Mouse (Mus musculus): Measurements from ENCODE around the gene Olfr1033. TPM values are rescaled to one million over a fixed set of nuclear protein-coding genes. Genes with fewer than 3 reads are reported as not detected.
"Not testable (repeated sequence)": the region's sequence is repeated elsewhere in the genome, so short reads cannot be mapped to it uniquely, and the experiment has no call there.

The Olfr1033 gene
- polyA plus RNA-seq (2015; fragmentation: Nextera tagmentation; extraction: Ambion mirVana), result 4.6 and 5.4 TPM in 2 replicates

GRCm38 (mm10) chr2:86020406-86020805 is at the start of gene Olfr1033:
Gene Olfr1033, plus strand, starts transcription at chr2:86020633.
- H3K9ac ChIP-seq (replicated peaks); ATAC-seq; H3K9me3 ChIP-seq (ENCODE audit: low read length); H3K36me3 ChIP-seq (replicated peaks; ENCODE audit: insufficient read depth, low read length); H3K27me3 ChIP-seq (ENCODE audit: insufficient read depth, low read length); H3K4me1 ChIP-seq (ENCODE audit: insufficient read depth): not testable (repeated sequence)
- Histone ChIP-seq H3K4me3 (ENCODE audit: low read depth, low read length) (peak within 1 kb of the TSS; percentile 40), H3K27ac (ENCODE audit: low read depth) (peak within 1 kb of the TSS; percentile 82), H3K4me2 (ENCODE audit: low read depth, low read length) (peak within 1 kb of the TSS; percentile 52; the same call in 1 of the 2 replicates)
- peak; percentile 30 for DNase-seq
- WGBS (ENCODE audit: insufficient replicate concordance), result 6% methylated on average over 10 of the region's 11 CpGs

DNA sequence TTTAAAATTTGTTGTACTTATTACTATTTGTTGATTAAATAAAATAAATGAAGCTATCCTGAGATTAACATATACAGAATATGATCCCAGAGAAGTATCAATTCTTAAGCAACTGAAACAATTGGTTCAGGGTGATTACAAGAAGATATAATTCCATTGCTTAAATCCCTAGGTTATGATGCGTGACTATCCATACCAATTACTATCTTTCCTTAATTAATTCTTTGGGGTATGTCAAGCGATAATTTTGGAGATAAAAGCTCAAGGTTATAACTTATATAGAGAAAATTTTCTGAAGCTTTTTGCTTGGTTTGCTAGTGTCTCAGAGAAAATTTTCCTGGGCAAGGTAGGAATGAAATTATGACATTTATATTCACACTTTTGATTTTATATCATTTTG is 46.8 kb upstream of the Olfr1033 start, which contains the start of gene Olfr1029:
Gene Olfr1029, plus strand, starts transcription at position 301 of the 400 bp plus-strand sequence.
- H3K36me3 ChIP-seq (replicated peaks; ENCODE audit: insufficient read depth, low read length), result no peaks in the 10 kb centered on the region
- H3K27ac ChIP-seq (ENCODE audit: low read depth), result no peak within 1 kb of the TSS
- ATAC-seq (no peak), DNase-seq (no peak)
- H3K9ac ChIP-seq (replicated peaks), result no peak within 1 kb of the TSS
- H3K4me1 ChIP-seq (ENCODE audit: insufficient read depth), result no peaks in the 10 kb centered on the region
- no peak within 1 kb of the TSS for H3K4me3 ChIP-seq (ENCODE audit: low read depth, low read length)
- H3K4me2 ChIP-seq (ENCODE audit: low read depth, low read length), result no peak within 1 kb of the TSS
- 70% methylated on average over 2 of the region's 2 CpGs for WGBS (ENCODE audit: insufficient replicate concordance)
- H3K9me3 ChIP-seq (ENCODE audit: low read length), result no peaks in the 10 kb centered on the region
- no peaks in the 10 kb centered on the region for H3K27me3 ChIP-seq (ENCODE audit: insufficient read depth, low read length)
- TF ChIP-seq EP300 (IDR thresholded peaks at IDR 0.05; ENCODE audit: low read depth) (no peak), CTCF (IDR thresholded peaks at IDR 0.05; ENCODE audit: low read depth) (no peak)

- Histone ChIP-seq H3K4me3 (ENCODE audit: low read depth, low read length) (no peak within 1 kb of the TSS), H3K9ac (replicated peaks) (no peak within 1 kb of the TSS), H3K9me3 (ENCODE audit: low read length) (no peaks in the 10 kb centered on the region), H3K4me2 (ENCODE audit: low read depth, low read length) (no peak within 1 kb of the TSS), H3K4me1 (ENCODE audit: insufficient read depth) (no peaks in the 10 kb centered on the region), H3K27ac (ENCODE audit: low read depth) (no peak within 1 kb of the TSS), H3K27me3 (ENCODE audit: insufficient read depth, low read length) (no peaks in the 10 kb centered on the region), H3K36me3 (replicated peaks; ENCODE audit: insufficient read depth, low read length) (no peaks in the 10 kb centered on the region)
- DNase-seq (no peak), ATAC-seq (no peak)
- WGBS (ENCODE audit: insufficient replicate concordance), result 58% methylated on average over 1 of the region's 1 CpGs
- TF ChIP-seq EP300 (IDR thresholded peaks at IDR 0.05; ENCODE audit: low read depth) (no peak), CTCF (IDR thresholded peaks at IDR 0.05; ENCODE audit: low read depth) (no peak)
Measured at GRCm38 (mm10) chr2:85978976-85979375, 41.5 kb upstream of the Olfr1033 start, which contains the start of gene Olfr1030. Gene Olfr1030, plus strand, starts transcription at chr2:85979276.

DNA sequence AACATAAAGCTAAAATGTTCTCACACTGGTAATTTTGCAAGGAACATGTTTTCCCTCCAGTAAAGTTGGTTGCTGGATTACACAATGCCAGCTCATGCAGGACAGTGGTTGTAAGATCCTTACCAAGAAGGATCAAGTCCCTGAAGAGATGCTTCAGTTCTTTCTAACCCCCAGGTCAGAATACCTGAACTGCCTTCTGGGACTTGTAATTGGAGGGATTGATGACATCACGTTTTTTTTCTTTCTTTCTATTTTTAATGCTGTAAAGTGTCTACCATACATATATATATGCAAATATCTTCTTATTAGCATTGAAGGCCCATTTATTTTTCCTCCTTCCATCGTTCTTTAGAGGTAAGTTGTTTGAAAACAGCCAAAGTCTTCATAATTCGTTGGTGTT is 30.4 kb upstream of the Olfr1033 start, which contains the start of gene Olfr1031:
Gene Olfr1031, plus strand, starts transcription at position 301 of the 400 bp plus-strand sequence.
- no peaks in the 10 kb centered on the region for H3K4me1 ChIP-seq (ENCODE audit: insufficient read depth)
- no peak for TF ChIP-seq EP300 (IDR thresholded peaks at IDR 0.05; ENCODE audit: low read depth)
- TF ChIP-seq CTCF (IDR thresholded peaks at IDR 0.05; ENCODE audit: low read depth), result no peak
- no peak within 1 kb of the TSS for H3K9ac ChIP-seq (replicated peaks)
- ATAC-seq (no peak), DNase-seq (no peak)
- H3K27me3 ChIP-seq (ENCODE audit: insufficient read depth, low read length), result no peaks in the 10 kb centered on the region
- no peak within 1 kb of the TSS for H3K4me3 ChIP-seq (ENCODE audit: low read depth, low read length)
- no peaks in the 10 kb centered on the region for H3K9me3 ChIP-seq (ENCODE audit: low read length)
- no peak within 1 kb of the TSS for H3K4me2 ChIP-seq (ENCODE audit: low read depth, low read length)
- no peaks in the 10 kb centered on the region for H3K36me3 ChIP-seq (replicated peaks; ENCODE audit: insufficient read depth, low read length)
- 52% methylated on average over 3 of the region's 3 CpGs for WGBS (ENCODE audit: insufficient replicate concordance)
- H3K27ac ChIP-seq (ENCODE audit: low read depth), result no peak within 1 kb of the TSS

GRCm38 (mm10) chr2:86005240-86005639 is 15.2 kb upstream of the Olfr1033 start, which contains the start of gene Olfr1032:
Gene Olfr1032, plus strand, starts transcription at chr2:86005540.
- TF ChIP-seq CTCF (IDR thresholded peaks at IDR 0.05; ENCODE audit: low read depth), result no peak
- no peak for TF ChIP-seq EP300 (IDR thresholded peaks at IDR 0.05; ENCODE audit: low read depth)
- H3K4me3 ChIP-seq (ENCODE audit: low read depth, low read length), result no peak within 1 kb of the TSS
- H3K27ac ChIP-seq (ENCODE audit: low read depth), result no peak within 1 kb of the TSS
- no peaks in the 10 kb centered on the region for H3K4me1 ChIP-seq (ENCODE audit: insufficient read depth)
- H3K36me3 ChIP-seq (replicated peaks; ENCODE audit: insufficient read depth, low read length), result no peaks in the 10 kb centered on the region
- DNase-seq, result no peak
- no peak within 1 kb of the TSS for H3K4me2 ChIP-seq (ENCODE audit: low read depth, low read length)
- ATAC-seq, result no peak
- no peak within 1 kb of the TSS for H3K9ac ChIP-seq (replicated peaks)
- 79% methylated on average over 7 of the region's 7 CpGs for WGBS (ENCODE audit: insufficient replicate concordance)
- no peaks in the 10 kb centered on the region for H3K9me3 ChIP-seq (ENCODE audit: low read length)
- H3K27me3 ChIP-seq (ENCODE audit: insufficient read depth, low read length), result no peaks in the 10 kb centered on the region

DNA sequence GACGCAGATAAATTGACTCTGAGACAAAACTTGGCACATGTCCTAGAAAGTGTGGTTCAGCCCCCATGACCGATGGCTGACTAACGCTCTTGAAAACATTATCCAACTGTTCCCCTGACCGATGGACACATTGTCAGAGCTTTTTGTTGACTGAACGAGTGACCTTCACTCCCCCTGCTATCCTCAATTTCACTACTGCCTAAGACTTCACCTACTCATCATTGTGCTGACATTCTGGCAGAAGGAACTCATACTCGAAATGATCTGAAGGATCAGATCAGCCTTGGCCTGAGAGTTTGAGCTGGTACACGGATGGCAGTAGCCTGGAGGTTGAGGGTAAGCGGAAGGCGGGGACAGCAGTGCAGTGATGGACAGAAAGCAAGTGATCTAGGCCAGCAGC is 1.1 kb downstream of the Olfr1033 start:
- not testable (repeated sequence) for H3K4me2 ChIP-seq (ENCODE audit: low read depth, low read length); ATAC-seq; DNase-seq; H3K9me3 ChIP-seq (ENCODE audit: low read length); H3K27me3 ChIP-seq (ENCODE audit: insufficient read depth, low read length); H3K9ac ChIP-seq (replicated peaks); H3K36me3 ChIP-seq (replicated peaks; ENCODE audit: insufficient read depth, low read length); H3K4me3 ChIP-seq (ENCODE audit: low read depth, low read length); H3K4me1 ChIP-seq (ENCODE audit: insufficient read depth)
- H3K27ac ChIP-seq (ENCODE audit: low read depth), result 0 out of 2 replicates have a peak overlapping the region, but pooled peaks have one; percentile 22
- 48% methylated on average over 2 of the region's 9 CpGs for WGBS (ENCODE audit: insufficient replicate concordance)

GRCm38 (mm10) chr2:86045561-86045960 is 25.1 kb downstream of the Olfr1033 start, which contains the start of gene Olfr1034:
Gene Olfr1034, plus strand, starts transcription at chr2:86045861.
- H3K9ac ChIP-seq (replicated peaks), result no peak within 1 kb of the TSS
- no peaks in the 10 kb centered on the region for H3K9me3 ChIP-seq (ENCODE audit: low read length)
- no peaks in the 10 kb centered on the region for H3K36me3 ChIP-seq (replicated peaks; ENCODE audit: insufficient read depth, low read length)
- no peak for DNase-seq
- H3K4me1 ChIP-seq (ENCODE audit: insufficient read depth), result no peaks in the 10 kb centered on the region
- H3K27me3 ChIP-seq (ENCODE audit: insufficient read depth, low read length), result no peaks in the 10 kb centered on the region
- no peak within 1 kb of the TSS for H3K4me3 ChIP-seq (ENCODE audit: low read depth, low read length)
- H3K4me2 ChIP-seq (ENCODE audit: low read depth, low read length), result no peak within 1 kb of the TSS
- TF ChIP-seq CTCF (IDR thresholded peaks at IDR 0.05; ENCODE audit: low read depth) (no peak), EP300 (IDR thresholded peaks at IDR 0.05; ENCODE audit: low read depth) (no peak)
- ATAC-seq, result no peak
- H3K27ac ChIP-seq (ENCODE audit: low read depth), result no peak within 1 kb of the TSS

DNA sequence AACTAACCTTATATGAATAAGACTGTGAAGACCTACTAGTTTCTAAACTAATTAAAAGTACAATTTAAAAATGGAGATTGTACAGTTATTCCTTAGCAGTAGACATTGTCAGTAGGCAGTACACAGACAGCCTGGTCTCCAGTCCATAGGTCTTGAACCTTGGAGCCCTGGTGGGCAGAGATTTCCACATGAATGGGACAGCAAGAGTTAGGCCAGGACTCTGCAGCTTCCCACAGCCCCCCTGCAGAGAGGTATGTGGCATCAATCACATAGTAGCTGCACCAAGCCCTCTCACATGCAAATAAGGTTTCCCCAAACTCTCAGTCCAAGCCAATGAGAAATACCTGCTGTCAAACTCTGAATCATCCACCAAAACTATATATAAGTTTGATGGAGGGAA is 30.3 kb downstream of the Olfr1033 start:
- H3K4me1 ChIP-seq (ENCODE audit: insufficient read depth); H3K27me3 ChIP-seq (ENCODE audit: insufficient read depth, low read length); ATAC-seq; H3K27ac ChIP-seq (ENCODE audit: low read depth); DNase-seq; H3K9ac ChIP-seq (replicated peaks); H3K4me3 ChIP-seq (ENCODE audit: low read depth, low read length); H3K9me3 ChIP-seq (ENCODE audit: low read length); H3K36me3 ChIP-seq (replicated peaks; ENCODE audit: insufficient read depth, low read length); H3K4me2 ChIP-seq (ENCODE audit: low read depth, low read length): not testable (repeated sequence)

DNA sequence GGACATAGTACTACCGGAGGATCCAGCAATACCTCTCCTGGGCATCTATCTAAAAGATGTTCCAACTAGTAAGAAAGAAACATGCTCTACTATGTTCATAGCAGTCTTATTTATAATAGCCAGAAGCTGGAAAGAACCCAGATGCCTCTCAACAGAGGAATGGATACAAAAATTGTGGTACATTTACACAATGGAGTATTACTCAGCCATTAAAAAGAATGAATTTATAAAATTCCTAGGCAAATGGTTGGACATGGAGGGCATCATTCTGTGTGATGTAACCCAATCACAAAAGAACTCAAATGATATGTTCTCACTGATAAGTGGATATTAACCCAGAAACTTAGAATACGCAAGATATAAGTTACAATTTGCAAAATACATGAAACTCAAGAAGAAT is 43.3 kb downstream of the Olfr1033 start:
- ATAC-seq; H3K36me3 ChIP-seq (replicated peaks; ENCODE audit: insufficient read depth, low read length); H3K4me3 ChIP-seq (ENCODE audit: low read depth, low read length); H3K27me3 ChIP-seq (ENCODE audit: insufficient read depth, low read length); DNase-seq; H3K9ac ChIP-seq (replicated peaks); H3K27ac ChIP-seq (ENCODE audit: low read depth); H3K4me2 ChIP-seq (ENCODE audit: low read depth, low read length); H3K4me1 ChIP-seq (ENCODE audit: insufficient read depth); H3K9me3 ChIP-seq (ENCODE audit: low read length): not testable (repeated sequence)
- 84% methylated on average over 2 of the region's 2 CpGs for WGBS (ENCODE audit: insufficient replicate concordance)

Data from liver, postnatal 0 days (tissue).